Mouse (Mus musculus) olfactory bulb, adult 2 months (tissue): ENCODE results near the gene Pip4k2c. TPM values are rescaled to one million over a fixed set of nuclear protein-coding genes. Genes with fewer than 3 reads are reported as not detected.
A peak's percentile ranks its signal among the peaks of the same experiment; 100 is the strongest.
"Not testable (repeated sequence)": the region's sequence is repeated elsewhere in the genome, so short reads cannot be mapped to it uniquely, and the experiment has no call there.

ENCODE experiments used
- H3K27ac ChIP-seq: fragments of 200-500 bp; 2 replicates; pipeline ENCODE4 v1.5.1; 2012; ENCODE audit warnings: low read depth, low read length; ENCODE audit not compliant: insufficient read depth
- H3K4me1 ChIP-seq: fragments of 200-500 bp; 2 replicates; pipeline ENCODE4 v1.6.1; 2012; ENCODE audit warnings: low read length; ENCODE audit not compliant: control insufficient read depth, insufficient read depth
- H3K4me3 ChIP-seq: fragments of 200-500 bp; 2 replicates; pipeline ENCODE4 v1.5.1; 2012; ENCODE audit warnings: mild to moderate bottlenecking, low read depth, low read length, moderate library complexity; ENCODE audit not compliant: insufficient read depth
- CTCF ChIP-seq: fragments of 200-500 bp; IDR thresholded peaks from 2 replicates; pipeline ENCODE4 v1.5.1; 2012; ENCODE audit warnings: low read depth, mild to moderate bottlenecking, low read length, moderate library complexity; ENCODE audit not compliant: insufficient read depth
- POLR2A ChIP-seq: fragments of 200-500 bp; IDR thresholded peaks from 2 replicates; pipeline ENCODE4 v1.6.1; 2012; ENCODE audit warnings: mild to moderate bottlenecking, low read depth, low read length, moderate library complexity; ENCODE audit not compliant: insufficient read depth
- WGBS: fragments of 180-500 bp; shearing (Covaris S2); methylation state at CpG from one replicate; pipeline ENCODE4 v1.1.7; 2018; 5-methylcytosine and 5-hydroxymethylcytosine counted together
- polyA plus RNA-seq: library from polyadenylated mRNA; stranded (reverse); fragments of >200 nt; gene quantifications from 2 replicates; pipeline ENCODE4 v1.2.4, GENCODE M21; 2012; ENCODE audit warnings: low replicate concordance; ENCODE audit not compliant: missing spikeins, insufficient read depth, insufficient read length

Pip4k2c gene
- polyA plus RNA-seq, 1 experiment: 102 TPM

DNA sequence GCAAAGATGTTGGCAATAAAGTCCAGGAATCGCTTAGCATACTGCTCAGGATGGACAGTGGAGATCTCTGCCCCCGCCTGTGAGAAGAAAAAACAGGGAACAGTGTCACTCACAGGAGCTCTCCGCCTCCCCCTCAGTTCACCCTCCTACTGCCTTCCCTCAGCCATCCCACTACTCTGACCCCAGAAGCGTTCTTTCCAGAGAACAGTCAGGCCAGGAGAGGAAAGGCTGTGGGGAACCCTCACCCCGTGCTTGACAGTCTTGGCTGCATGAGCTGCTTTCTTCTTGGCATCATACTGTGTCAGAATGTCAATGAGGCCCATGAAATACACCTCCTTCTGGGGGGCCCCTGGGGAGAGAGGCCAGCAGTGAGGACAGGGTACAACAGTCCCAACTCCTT lies 12.3 kb downstream of the Pip4k2c start:
- 60% methylated on average over 5 of the region's 5 CpGs for WGBS
- Histone ChIP-seq H3K4me1 (peaks cover 21% of the 10 kb centered on the region), H3K4me3 (no peak overlapping the region), H3K27ac (no peak overlapping the region)
- TF ChIP-seq POLR2A: no peak
- no peak for TF ChIP-seq CTCF

DNA sequence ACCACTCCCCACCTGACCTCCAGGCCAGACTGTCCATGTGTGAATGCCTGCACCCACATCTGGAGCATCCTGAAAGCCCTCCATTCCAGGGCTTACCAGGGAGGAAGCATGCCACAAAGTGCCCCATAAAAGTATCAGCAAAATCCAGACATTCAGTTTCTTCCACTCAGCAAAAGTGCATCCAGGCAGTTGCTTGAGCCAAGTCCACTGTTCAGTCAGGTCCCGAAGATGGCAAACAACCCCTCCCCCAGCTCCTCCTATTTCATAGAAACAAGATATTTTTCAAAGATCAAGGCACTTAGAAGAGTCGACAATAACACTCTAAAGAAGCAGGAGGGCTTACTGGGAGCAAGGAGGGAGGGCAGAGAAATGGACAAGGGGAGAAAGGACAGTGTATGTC lies 12.9 kb downstream of the Pip4k2c start:
- Histone ChIP-seq H3K27ac (no peak overlapping the region), H3K4me3 (no peak overlapping the region), H3K4me1 (peaks cover 21% of the 10 kb centered on the region)
- WGBS: 58% methylated on average over 2 of the region's 2 CpGs
- TF ChIP-seq POLR2A (no peak), CTCF (no peak)

DNA sequence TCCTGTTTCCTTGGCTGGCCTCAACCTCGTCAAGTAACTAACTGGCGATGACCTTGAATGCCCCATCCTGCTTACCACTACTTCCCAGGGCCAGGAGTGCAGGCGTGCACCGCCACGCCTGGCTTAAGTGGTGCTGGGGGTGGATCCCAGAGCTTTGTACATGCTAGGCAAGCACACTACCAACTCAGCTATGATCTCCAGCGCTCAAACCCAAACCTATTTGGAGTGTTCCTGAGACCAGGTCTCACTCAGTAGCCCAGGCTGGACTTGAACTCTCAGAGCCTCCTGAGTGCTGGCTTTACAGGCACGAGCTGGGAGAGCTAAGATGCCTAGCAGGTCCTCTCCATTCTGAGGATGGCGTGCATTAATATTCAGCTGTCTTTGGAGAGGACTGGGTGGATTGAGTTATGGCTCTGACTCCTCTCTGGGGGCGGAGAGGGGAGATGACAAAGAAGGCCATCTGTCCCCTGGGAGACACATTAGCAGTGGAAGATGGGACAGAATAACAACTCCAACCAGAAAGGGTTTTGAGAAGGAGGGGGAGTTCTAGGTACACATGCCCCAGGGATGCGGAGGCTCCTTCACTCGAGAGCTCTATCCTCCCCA lies 13.8 kb downstream of the Pip4k2c start:
- TF ChIP-seq CTCF (no peak), POLR2A (no peak)
- WGBS: 79% methylated on average over 11 of the region's 11 CpGs
- Histone ChIP-seq H3K4me1 (peaks cover 27% of the 10 kb centered on the region), H3K4me3 (no peak overlapping the region), H3K27ac (peak overlapping the region; percentile 59; the same call in 1 of the 2 replicates)

DNA sequence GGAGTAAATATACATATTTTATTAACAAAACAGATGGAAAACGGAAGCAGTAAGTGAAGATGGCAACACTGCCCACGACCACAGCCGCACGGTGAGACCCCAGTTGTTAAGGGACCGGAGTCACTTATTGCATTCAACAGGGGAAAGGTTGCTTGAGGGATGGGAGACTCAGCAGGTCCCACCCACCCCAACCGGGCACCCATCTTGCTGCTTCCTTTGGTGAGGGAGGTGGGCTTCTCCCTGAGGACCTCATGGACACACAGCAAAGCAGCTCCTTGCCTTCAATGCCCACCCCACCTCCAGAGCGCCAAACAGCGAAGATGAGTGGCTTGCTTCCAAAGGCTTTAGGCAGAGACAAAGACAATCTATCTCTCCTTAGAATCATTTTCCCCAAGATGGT lies 14.3 kb downstream of the Pip4k2c start:
- peak overlapping the region; percentile 59; the same call in 1 of the 2 replicates for H3K27ac ChIP-seq
- WGBS: 89% methylated on average over 8 of the region's 8 CpGs
- no peak overlapping the region for H3K4me3 ChIP-seq
- TF ChIP-seq CTCF (no peak), POLR2A (no peak)
- peaks cover 29% of the 10 kb centered on the region for H3K4me1 ChIP-seq

DNA sequence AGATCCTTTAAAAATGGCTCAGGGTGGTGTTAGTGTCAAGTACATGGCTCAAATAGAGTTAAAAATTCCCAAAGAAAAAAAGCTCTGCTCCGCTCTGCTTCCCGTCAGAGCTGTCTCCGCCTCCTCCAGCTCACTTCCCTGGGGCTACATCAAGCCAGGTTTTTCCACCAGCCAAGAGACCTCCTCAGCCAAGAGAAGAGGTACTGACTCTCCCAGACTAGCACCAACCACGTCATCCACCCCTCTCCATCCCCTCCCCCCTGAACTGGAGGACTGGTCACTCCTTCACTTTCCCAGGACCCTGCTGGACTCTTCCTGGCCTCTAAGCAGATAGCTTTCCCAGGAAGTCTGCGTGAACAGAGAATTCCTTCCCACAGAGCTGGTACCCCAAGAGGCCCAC lies 15.0 kb downstream of the Pip4k2c start:
- WGBS: 2% methylated on average over 5 of the region's 5 CpGs
- H3K27ac ChIP-seq: peak overlapping the region; percentile 99
- TF ChIP-seq POLR2A (no peak), CTCF (no peak)
- H3K4me3 ChIP-seq: peak overlapping the region; percentile 91
- peaks cover 30% of the 10 kb centered on the region for H3K4me1 ChIP-seq

DNA sequence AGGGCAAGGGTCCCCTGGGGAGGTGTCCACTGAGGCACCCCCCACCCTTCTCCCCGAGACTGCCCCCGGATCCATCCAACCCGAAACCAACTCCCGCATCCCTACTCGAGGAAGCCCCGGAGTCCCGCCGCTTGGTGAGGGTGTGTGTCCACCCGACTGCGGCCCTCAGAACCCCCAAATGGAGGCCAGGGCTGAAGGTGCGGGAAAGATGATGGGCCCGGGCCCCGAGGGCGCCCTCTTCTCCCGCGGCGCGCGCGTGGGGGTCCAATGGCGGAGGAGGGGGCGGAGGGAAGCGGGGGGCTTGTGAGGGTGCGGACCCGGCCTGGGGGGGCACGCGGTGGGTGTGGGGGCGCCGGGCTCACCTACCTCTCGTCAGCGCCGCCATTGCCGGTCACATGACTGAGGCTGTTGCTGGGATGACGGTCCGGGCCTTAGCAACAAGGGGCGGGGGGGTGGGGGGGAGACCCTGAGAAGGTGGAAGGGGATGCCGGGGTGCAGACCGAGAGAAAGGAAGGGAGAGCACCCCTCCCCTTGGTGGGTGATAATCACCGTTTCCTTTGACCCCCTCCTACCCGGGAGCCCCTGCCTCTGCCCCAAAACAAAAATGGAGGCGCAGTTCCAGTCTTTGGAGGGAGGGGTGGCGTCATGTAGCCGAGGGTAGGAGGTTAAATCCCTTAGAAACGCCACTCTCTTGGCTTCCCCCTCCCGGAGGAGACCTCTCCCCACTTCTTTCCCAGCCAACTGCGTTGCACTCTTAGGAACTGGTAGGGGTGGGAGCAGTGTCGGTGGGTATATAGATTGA lies 15.9 kb downstream of the Pip4k2c start, which contains the start of gene Dtx3:
Dtx3 (minus strand) TSS at position 401 of the 802 bp plus-strand sequence.
- Histone ChIP-seq H3K4me3 (peak within 1 kb of the TSS; percentile 91), H3K27ac (peak within 1 kb of the TSS; percentile 99), H3K4me1 (peaks cover 39% of the 10 kb centered on the region)
- TF ChIP-seq POLR2A (no peak), CTCF (no peak)
- under 1% methylated on average over 44 of the region's 47 CpGs for WGBS

DNA sequence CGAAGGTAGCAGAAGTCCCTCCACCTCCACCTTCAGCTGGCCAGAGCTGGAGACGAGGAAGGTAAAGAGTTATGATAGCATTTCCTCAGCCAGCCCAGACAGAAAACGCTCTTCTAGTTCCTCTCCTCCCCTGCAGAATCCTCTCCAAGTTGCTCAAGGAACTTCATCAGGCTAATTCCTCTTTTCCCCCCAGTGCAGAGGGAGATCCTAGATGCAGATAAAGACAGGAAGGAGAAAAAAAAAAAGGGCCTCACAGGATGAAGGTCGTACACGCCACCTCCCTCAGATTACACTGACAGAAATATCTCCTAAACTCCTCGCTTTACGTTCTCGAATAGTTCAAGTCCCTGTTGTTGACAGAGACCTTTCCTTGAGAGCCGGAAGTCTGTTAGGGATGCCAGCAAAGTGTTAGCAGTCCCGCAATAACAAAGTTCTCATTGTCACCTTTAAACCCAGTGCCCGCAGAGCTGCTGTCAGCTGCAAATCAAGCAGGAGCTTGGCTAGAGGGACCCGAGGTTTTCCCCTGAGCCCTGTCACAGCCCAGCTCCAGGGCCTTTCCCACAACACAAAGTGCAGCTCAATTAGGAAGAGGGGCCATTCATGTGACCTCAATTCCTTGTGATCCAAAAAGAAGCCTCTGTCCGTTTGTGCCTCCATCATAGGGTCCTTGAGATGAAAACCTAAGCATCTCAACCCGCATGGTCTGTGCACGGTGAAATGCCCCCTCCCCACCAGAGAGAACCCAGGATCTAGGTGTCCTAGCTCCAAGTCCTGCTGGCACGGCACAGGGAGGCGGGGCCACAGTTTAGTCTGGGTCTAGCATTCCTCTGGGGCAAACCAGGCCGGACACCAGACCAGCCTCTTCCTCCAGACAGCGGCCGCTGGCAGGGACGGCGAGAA lies 16.7 kb downstream of the Pip4k2c start:
- H3K4me3 ChIP-seq: peak overlapping the region; percentile 91
- TF ChIP-seq POLR2A (no peak), CTCF (no peak)
- H3K27ac ChIP-seq: peak overlapping the region; percentile 24
- H3K4me1 ChIP-seq: peaks cover 44% of the 10 kb centered on the region
- 7% methylated on average over 22 of the region's 22 CpGs for WGBS

DNA sequence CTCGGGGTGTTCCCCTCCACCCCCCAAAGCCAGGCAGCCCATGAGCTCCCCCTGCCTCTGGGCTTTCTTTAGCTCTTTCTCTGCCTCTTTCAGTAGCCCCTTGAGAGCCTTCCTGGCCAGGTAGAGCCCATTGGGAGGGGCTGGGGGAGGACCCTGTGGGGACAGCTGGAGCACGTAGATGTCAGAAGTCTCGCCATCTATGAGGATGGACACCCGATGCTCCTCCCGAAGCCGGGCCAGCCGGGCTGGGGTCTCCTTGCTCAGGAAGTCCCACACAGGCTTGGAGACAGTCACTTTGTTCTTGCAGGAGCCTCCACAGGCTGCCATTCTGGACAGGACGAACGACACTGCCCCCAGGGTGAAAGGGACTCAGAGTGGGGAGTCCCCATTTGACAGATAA lies 18.4 kb downstream of the Pip4k2c start:
- Histone ChIP-seq H3K4me3 (no peak overlapping the region), H3K4me1 (peaks cover 55% of the 10 kb centered on the region), H3K27ac (no peak overlapping the region)
- 87% methylated on average over 9 of the region's 9 CpGs for WGBS
- no peak for TF ChIP-seq POLR2A
- TF ChIP-seq CTCF: no peak

DNA sequence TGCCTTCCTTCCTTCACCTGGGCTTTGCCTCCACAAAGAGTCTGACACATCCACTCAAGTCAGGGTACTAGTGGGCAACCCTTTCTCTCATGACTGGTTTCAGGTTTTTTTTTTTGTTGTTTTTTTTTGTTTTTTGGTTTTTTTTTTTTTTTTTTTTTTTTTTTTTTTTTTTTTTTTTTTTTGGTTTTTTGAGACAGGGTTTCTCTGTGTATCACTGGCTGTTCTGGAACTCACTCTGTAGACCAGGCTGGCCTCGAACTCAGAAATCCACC lies 19.4 kb downstream of the Pip4k2c start:
- 82% methylated on average over 1 of the region's 1 CpGs for WGBS
- peaks cover 56% of the 10 kb centered on the region for H3K4me1 ChIP-seq
- not testable (repeated sequence) for H3K4me3 ChIP-seq, H3K27ac ChIP-seq
